Mouse (Mus musculus): ENCODE results near the gene Atr.

Atr gene

DNA sequence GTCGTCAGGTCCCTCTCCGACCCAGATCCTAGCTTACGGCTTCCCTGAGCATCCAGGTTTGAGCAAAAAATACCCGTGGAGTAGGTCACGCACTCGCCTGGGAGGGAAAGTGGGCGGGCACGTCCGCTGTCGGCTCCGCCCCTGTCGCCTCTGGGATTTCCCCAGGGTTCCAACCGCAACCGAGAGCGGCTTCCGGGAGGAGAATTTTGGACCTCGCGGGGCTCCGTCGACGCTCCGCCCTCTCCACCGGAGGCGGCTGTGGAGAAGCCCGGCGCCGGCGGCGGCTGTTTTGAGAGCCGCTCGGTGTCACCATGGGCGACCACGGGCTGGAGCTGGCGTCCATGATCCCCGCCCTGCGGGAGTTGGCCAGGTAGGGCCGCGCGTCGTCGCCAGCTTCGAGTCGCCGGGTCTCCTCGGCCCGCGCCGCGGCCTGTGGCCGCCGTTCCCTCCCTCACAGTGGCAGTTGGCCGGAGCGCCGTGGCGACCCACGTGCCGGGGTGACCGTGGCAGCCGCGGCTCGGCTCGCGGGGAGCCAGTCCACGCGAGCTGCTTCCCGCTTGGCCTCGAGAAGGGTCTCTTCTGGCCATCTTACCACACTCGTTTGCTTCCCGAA lies at the start of gene Atr:
TSS of gene Atr (plus strand) at position 184 of the 613 bp plus-strand sequence.
- peak; percentile 94 for DNase-seq (ENCODE audit: low spot score)

GRCm38 (mm10) chr9:95809596-95809995 lies 47.8 kb upstream of the Atr start:
- no peak for DNase-seq (ENCODE audit: low spot score)

GRCm38 (mm10) chr9:95811817-95812216 lies 45.6 kb upstream of the Atr start:
- no peak for DNase-seq (ENCODE audit: low spot score)

GRCm38 (mm10) chr9:95813721-95814531 lies 43.5 kb upstream of the Atr start:
- DNase-seq (ENCODE audit: low spot score), result peak; percentile 64

- DNase-seq (ENCODE audit: low spot score), result no peak
Measured at GRCm38 (mm10) chr9:95815015-95815673, 42.3 kb upstream of the Atr start.

- DNase-seq (ENCODE audit: low spot score), result no peak
Measured at GRCm38 (mm10) chr9:95815706-95816105, 41.7 kb upstream of the Atr start.

DNA sequence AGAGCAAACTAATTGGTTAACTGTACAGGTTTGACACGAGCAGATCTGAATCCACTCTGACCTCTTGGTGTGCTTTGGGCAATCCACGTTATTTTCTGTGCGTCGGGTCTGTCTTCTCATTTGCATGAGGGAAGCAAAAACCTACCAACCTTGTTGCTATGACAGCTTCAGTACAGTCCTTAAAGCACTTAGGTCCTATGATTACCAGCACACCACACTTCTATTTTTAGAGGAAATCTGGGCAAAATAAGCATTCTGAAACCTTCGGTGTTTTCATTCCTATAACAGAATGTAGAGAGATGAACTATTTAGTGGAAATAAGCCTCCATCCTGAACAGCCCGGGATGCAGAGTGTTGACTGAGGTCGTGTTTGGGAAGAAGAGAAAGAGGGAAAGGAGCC lies 34.9 kb upstream of the Atr start:
- no peak for DNase-seq (ENCODE audit: low spot score)

GRCm38 (mm10) chr9:95827565-95827964 lies 29.8 kb upstream of the Atr start:
- no peak for DNase-seq (ENCODE audit: low spot score)

GRCm38 (mm10) chr9:95832758-95833157 lies 24.6 kb upstream of the Atr start:
- no peak for DNase-seq (ENCODE audit: low spot score)

GRCm38 (mm10) chr9:95834799-95835198 lies 22.6 kb upstream of the Atr start:
- no peak for DNase-seq (ENCODE audit: low spot score)

GRCm38 (mm10) chr9:95835741-95836140 lies 21.7 kb upstream of the Atr start:
- no peak for DNase-seq (ENCODE audit: low spot score)

DNA sequence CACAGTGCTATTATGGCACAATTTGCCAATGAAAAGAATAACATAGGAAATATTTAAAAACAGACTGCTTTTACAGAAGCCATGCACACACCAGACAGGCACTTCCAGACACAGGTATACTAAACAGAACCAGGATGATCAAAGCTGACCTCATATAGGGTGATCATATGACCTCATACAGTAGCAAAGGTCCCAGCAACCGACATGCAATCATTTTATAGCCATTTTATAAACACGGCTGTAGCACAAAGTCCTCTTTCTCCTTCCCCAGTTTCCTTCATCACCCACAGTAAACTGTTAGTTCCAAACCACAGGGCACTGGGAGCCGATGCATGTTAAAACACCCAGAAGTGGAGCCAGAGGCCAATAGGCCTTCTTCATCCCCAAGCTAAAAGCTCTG lies 18.0 kb upstream of the Atr start:
- DNase-seq (ENCODE audit: low spot score), result no peak

GRCm38 (mm10) chr9:95844825-95845460 lies 12.5 kb upstream of the Atr start, which contains the start of gene Pls1:
Gene Pls1, minus strand, starts transcription at chr9:95845311.
- peak; percentile 83 for DNase-seq (ENCODE audit: low spot score)

- DNase-seq (ENCODE audit: low spot score), result no peak
Measured at GRCm38 (mm10) chr9:95845711-95846110, 11.7 kb upstream of the Atr start.

DNA sequence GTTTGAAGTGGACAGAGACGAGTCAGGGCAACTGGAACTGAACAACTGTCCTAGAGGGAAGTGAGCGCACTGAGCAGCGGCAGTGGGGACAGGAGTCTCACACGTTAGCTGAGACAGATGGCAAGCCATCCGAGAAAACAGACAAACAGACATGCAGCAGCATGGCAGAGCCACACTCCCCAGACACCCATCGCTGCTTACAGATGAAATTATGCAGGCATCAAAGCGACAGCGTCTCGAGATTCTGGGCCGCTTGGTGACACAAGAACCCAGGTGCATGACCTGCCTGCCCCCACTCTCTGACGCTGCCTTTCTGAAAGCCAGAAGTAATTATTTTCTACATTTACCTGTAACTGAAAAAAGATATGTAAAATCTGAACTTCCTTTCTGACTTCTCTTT lies 5.7 kb upstream of the Atr start:
- DNase-seq (ENCODE audit: low spot score), result no peak

DNA sequence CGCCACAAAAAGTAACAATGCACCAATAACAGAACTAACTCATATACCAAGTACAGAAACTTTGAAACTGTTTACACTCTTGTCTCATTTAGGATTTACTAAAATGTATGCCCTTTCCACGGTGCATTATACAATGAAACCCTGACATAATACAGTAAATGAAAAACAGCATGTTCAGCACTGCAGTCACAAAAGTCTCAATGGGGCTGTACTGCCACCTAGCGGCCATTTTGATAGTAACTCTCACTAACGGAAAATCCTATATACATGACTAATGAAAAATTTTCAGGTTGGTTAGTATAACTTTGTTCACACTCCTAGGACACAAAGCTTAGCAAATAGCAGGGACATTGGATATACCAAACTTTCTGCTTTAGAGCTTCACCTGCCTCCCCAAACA lies 4.5 kb upstream of the Atr start:
- peak; percentile 94 for DNase-seq (ENCODE audit: low spot score)

DNA sequence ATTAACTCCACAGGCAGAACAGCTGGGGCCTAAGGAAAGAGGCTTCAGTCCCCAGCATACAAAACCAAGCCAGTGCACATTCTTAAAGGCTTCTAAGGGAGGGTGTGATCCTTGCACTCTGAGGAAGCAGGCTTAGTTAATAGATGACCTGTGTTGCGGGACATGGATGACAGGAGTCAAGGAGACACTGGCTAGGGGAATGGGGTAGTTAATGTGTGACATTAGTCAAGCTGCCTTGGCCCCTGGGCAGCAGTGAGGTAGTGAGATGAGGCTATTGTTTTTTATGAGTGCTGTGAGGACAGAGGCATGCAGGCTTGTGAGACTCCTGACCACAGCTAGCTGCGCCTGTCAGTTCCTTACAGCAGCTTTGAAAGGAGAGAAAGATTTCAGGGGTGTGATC lies 2.5 kb upstream of the Atr start:
- DNase-seq (ENCODE audit: low spot score), result no peak

DNA sequence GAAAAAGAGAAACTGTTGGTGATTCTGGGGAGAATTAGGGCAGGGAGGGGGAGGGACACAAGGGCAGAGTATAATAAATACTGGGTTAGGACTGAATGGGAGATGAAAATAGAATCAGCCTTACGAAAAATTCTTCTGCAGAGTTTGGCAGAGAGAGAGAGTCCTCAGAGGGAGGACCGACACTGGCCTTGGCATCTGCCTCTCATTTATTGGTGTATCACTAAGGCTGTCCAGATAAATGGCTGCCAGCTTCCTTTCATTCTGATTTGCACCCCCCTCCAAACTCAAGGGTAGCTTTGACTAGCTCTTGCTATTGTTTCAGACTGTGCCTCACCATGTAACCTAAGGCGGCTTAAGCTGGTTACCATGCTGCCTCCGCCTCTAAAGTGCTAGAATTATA lies 1.4 kb upstream of the Atr start:
- DNase-seq (ENCODE audit: low spot score), result no peak

GRCm38 (mm10) chr9:95858027-95858570 lies 702 bp downstream of the Atr start:
- DNase-seq (ENCODE audit: low spot score), result peak; percentile 88

DNA sequence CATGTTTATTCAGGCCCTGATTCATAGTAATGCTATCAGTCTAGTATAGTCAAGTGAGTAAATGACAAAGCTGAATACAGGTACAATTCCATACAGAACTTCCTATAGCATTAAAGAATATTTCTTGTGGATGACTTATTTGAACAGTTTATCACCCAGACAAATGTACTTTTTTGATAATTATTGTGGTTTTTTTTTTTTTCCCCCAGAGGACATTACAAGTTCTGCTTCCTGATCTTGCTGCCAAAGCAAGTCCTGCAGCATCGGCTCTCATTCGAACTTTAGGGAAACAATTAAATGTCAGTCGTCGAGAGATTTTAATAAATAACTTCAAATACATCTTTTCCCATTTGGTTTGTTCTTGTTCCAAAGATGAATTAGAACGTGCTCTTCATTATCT lies 20.8 kb downstream of the Atr start:
- no peak for DNase-seq (ENCODE audit: low spot score)

GRCm38 (mm10) chr9:95882751-95883150 lies 25.4 kb downstream of the Atr start:
- no peak for DNase-seq (ENCODE audit: low spot score)

DNA sequence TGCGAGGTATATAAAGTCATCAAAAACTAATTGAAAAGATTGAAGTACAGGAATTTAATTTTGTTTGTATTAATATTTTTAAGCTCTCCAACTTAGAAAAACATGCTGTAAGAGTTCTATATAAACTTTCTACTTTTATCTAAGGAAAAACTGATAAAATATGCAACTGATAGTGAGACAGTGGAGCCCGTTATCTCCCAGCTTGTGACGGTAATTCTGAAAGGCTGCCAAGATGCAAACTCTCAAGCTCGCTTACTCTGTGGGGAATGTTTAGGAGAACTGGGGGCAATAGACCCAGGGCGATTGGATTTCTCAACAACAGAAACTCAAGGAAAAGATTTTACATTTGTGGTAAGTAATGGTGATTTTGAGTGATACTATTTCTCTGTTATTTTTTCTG lies 40.0 kb downstream of the Atr start:
- DNase-seq (ENCODE audit: low spot score), result no peak
